Mouse (Mus musculus): Measurements from ENCODE around the gene Ugt1a2. TPM values are rescaled to one million over a fixed set of nuclear protein-coding genes. Genes with fewer than 3 reads are reported as not detected.

Gene Ugt1a2
- polyA plus RNA-seq, 1 experiment from 2014 or later = not detected

- DNase-seq (ENCODE audit: low spot score) (no peak), ATAC-seq (replicated peaks; ENCODE audit: insufficient number of reproducible peaks, low FRiP score, low TSS enrichment, low read depth) (peak; percentile 12; the same call in 1 of the 2 replicates)
- WGBS = 79% methylated on average over 6 of the region's 6 CpGs
- Histone ChIP-seq H3K36me3 (replicated peaks; ENCODE audit: control insufficient read depth, insufficient read depth, low read depth, low read length) (no peaks in the 10 kb centered on the region), H3K9ac (replicated peaks; ENCODE audit: low read length) (no peak overlapping the region), H3K4me3 (ENCODE audit: low read depth, low read length) (no peak overlapping the region), H3K4me1 (ENCODE audit: control insufficient read depth, insufficient read depth, low read length) (no peaks in the 10 kb centered on the region), H3K9me3 (replicated peaks; ENCODE audit: control insufficient read depth, low read length) (peaks cover 88% of the 10 kb centered on the region), H3K4me2 (ENCODE audit: low read depth, low read length) (no peak overlapping the region), H3K27ac (replicated peaks; ENCODE audit: low read depth, low read length) (no peak overlapping the region), H3K27me3 (ENCODE audit: control insufficient read depth, insufficient read depth, low read length) (no peaks in the 10 kb centered on the region)
These were observed 38.4 kb downstream of the Ugt1a2 start for GRCm38 (mm10) chr1:88238771-88239170.

DNA sequence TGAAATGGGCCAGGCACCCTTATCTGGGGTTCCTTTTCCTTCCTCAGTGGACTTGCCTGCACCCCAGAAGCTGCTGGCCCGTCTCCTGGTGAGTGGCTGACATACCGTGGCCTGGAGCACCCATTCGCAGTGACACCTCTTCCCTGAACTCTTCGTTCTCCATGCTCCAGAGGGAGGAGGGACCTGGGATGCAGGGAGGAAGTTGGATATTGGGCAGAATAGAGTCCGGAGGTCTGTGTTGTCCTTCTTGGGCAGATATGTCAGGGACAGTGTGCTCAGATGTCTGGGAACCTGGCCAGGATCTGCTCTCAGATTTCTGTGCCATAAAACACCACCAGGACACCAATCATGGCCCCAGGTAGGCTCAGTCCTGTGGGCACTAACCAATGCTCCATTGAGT, 39.7 kb downstream of the Ugt1a2 start:
- no peak overlapping the region for H3K4me3 ChIP-seq (ENCODE audit: low read depth, low read length)
- ATAC-seq (replicated peaks; ENCODE audit: insufficient number of reproducible peaks, low FRiP score, low TSS enrichment, low read depth) = no peak
- 77% methylated on average over 5 of the region's 5 CpGs for whole genome bisulfite sequencing
- DNase-seq (ENCODE audit: low spot score) = no peak
- H3K4me2 ChIP-seq (ENCODE audit: low read depth, low read length) = no peak overlapping the region
- H3K36me3 ChIP-seq (replicated peaks; ENCODE audit: control insufficient read depth, insufficient read depth, low read depth, low read length) = no peaks in the 10 kb centered on the region
- no peak overlapping the region for H3K27ac ChIP-seq (replicated peaks; ENCODE audit: low read depth, low read length)
- no peaks in the 10 kb centered on the region for H3K4me1 ChIP-seq (ENCODE audit: control insufficient read depth, insufficient read depth, low read length)
- H3K9ac ChIP-seq (replicated peaks; ENCODE audit: low read length) = no peak overlapping the region
- no peaks in the 10 kb centered on the region for H3K27me3 ChIP-seq (ENCODE audit: control insufficient read depth, insufficient read depth, low read length)
- H3K9me3 ChIP-seq (replicated peaks; ENCODE audit: control insufficient read depth, low read length) = peaks cover 88% of the 10 kb centered on the region

DNA sequence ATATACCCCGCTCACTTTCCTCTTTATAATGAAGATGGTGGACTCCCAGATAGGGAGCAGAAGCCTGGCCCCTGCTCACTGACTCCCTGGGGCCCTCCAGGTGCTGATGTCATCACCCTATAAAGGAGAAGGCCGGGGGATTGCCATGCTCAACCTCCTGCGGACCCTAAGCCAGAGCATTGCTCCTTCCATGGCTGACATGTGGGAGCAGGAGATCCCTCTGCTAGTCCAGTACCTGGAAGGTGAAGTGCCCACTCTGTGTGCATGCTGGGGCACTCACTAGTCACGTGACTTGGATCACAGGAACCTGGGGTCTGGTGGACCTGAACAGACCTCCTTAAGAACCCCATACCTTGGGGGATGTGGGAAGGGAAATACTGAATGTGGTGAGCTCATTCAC, 40.2 kb downstream of the Ugt1a2 start:
- Histone ChIP-seq H3K36me3 (replicated peaks; ENCODE audit: control insufficient read depth, insufficient read depth, low read depth, low read length) (no peaks in the 10 kb centered on the region), H3K27ac (replicated peaks; ENCODE audit: low read depth, low read length) (no peak overlapping the region), H3K4me2 (ENCODE audit: low read depth, low read length) (no peak overlapping the region), H3K9ac (replicated peaks; ENCODE audit: low read length) (no peak overlapping the region), H3K4me1 (ENCODE audit: control insufficient read depth, insufficient read depth, low read length) (no peaks in the 10 kb centered on the region), H3K4me3 (ENCODE audit: low read depth, low read length) (no peak overlapping the region), H3K27me3 (ENCODE audit: control insufficient read depth, insufficient read depth, low read length) (no peaks in the 10 kb centered on the region), H3K9me3 (replicated peaks; ENCODE audit: control insufficient read depth, low read length) (peaks cover 88% of the 10 kb centered on the region)
- DNase-seq (ENCODE audit: low spot score) (no peak), ATAC-seq (replicated peaks; ENCODE audit: insufficient number of reproducible peaks, low FRiP score, low TSS enrichment, low read depth) (0 out of 2 replicates have a peak, but pooled peaks have one; percentile 3)
- 71% methylated on average over 4 of the region's 4 CpGs for WGBS

DNA sequence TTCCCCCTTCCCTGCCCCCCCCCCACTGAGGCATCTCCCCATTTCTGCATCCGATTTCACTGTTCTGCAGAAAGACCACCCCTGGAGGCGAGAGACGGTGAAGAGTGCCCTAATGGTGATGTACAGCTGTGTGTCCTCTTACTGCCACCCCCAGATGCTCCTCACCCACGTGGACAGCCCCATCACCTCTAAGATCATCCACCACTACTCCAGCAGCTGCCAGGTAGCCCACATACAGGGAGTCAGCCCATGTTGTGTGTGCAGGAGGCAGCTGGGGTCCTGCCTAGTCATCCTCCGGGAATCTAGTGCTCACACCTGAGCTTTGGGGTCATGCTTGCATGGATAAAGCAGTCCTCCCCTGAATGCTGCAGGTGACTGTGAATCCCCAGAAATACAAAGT, 43.5 kb downstream of the Ugt1a2 start:
- Histone ChIP-seq H3K36me3 (replicated peaks; ENCODE audit: control insufficient read depth, insufficient read depth, low read depth, low read length) (no peaks in the 10 kb centered on the region), H3K4me2 (ENCODE audit: low read depth, low read length) (no peak overlapping the region), H3K9me3 (replicated peaks; ENCODE audit: control insufficient read depth, low read length) (peaks cover 92% of the 10 kb centered on the region), H3K9ac (replicated peaks; ENCODE audit: low read length) (no peak overlapping the region), H3K27ac (replicated peaks; ENCODE audit: low read depth, low read length) (no peak overlapping the region), H3K4me3 (ENCODE audit: low read depth, low read length) (no peak overlapping the region), H3K27me3 (ENCODE audit: control insufficient read depth, insufficient read depth, low read length) (no peaks in the 10 kb centered on the region), H3K4me1 (ENCODE audit: control insufficient read depth, insufficient read depth, low read length) (no peaks in the 10 kb centered on the region)
- WGBS = 68% methylated on average over 5 of the region's 5 CpGs
- ATAC-seq (replicated peaks; ENCODE audit: insufficient number of reproducible peaks, low FRiP score, low TSS enrichment, low read depth) (no peak), DNase-seq (ENCODE audit: low spot score) (no peak)

GRCm38 (mm10) chr1:88245881-88246280, 45.5 kb downstream of the Ugt1a2 start:
- no peaks in the 10 kb centered on the region for H3K27me3 ChIP-seq (ENCODE audit: control insufficient read depth, insufficient read depth, low read length)
- H3K27ac ChIP-seq (replicated peaks; ENCODE audit: low read depth, low read length) = no peak overlapping the region
- no peaks in the 10 kb centered on the region for H3K36me3 ChIP-seq (replicated peaks; ENCODE audit: control insufficient read depth, insufficient read depth, low read depth, low read length)
- H3K4me1 ChIP-seq (ENCODE audit: control insufficient read depth, insufficient read depth, low read length) = no peaks in the 10 kb centered on the region
- no peak overlapping the region for H3K4me3 ChIP-seq (ENCODE audit: low read depth, low read length)
- H3K9ac ChIP-seq (replicated peaks; ENCODE audit: low read length) = no peak overlapping the region
- 76% methylated on average over 6 of the region's 6 CpGs for WGBS
- peaks cover 92% of the 10 kb centered on the region for H3K9me3 ChIP-seq (replicated peaks; ENCODE audit: control insufficient read depth, low read length)
- no peak overlapping the region for H3K4me2 ChIP-seq (ENCODE audit: low read depth, low read length)
- DNase-seq (ENCODE audit: low spot score) (no peak), ATAC-seq (replicated peaks; ENCODE audit: insufficient number of reproducible peaks, low FRiP score, low TSS enrichment, low read depth) (no peak)

DNA sequence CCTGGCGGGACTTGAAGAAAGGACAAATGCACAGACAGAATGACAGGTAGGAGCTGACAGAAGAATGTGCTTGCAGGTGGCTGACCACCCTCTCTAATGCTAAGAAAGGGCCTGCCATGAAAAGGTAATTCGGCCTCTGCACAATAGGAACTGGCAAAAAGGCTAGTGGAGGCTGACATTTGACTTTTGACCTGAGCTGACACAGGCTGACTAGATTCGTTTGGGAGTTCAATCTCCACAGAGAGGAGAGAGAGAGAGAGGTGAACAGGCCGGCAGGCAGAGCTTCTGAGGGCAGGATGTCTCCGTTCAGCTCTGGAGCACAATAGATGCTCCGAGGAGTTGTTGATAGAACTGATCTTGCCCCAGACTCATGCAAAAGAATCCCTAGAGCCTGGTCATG, 46.0 kb downstream of the Ugt1a2 start:
- no peaks in the 10 kb centered on the region for H3K36me3 ChIP-seq (replicated peaks; ENCODE audit: control insufficient read depth, insufficient read depth, low read depth, low read length)
- DNase-seq (ENCODE audit: low spot score) (no peak), ATAC-seq (replicated peaks; ENCODE audit: insufficient number of reproducible peaks, low FRiP score, low TSS enrichment, low read depth) (no peak)
- peaks cover 92% of the 10 kb centered on the region for H3K9me3 ChIP-seq (replicated peaks; ENCODE audit: control insufficient read depth, low read length)
- H3K9ac ChIP-seq (replicated peaks; ENCODE audit: low read length) = no peak overlapping the region
- H3K27ac ChIP-seq (replicated peaks; ENCODE audit: low read depth, low read length) = no peak overlapping the region
- H3K4me1 ChIP-seq (ENCODE audit: control insufficient read depth, insufficient read depth, low read length) = no peaks in the 10 kb centered on the region
- H3K27me3 ChIP-seq (ENCODE audit: control insufficient read depth, insufficient read depth, low read length) = no peaks in the 10 kb centered on the region
- H3K4me2 ChIP-seq (ENCODE audit: low read depth, low read length) = no peak overlapping the region
- 47% methylated on average over 6 of the region's 6 CpGs for WGBS
- H3K4me3 ChIP-seq (ENCODE audit: low read depth, low read length) = no peak overlapping the region

DNA sequence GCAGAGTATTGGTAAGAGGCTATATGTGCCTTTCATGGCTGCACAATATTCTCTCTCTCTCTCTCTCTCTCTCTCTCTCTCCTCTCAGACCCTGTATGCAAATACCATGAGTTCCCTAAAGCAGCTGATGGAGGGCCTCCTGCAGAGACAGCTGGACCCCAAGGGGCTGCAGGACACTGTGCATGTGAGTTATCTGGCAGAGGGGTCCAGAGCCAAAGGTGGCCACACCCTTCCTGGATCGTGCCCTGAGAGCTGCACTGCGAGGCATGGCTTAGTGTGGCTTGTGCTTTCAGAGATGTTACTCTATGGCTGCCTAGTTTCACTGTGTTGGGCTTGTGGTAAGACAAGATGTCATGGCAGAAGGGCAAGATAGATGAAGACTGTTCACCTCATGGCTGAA, 47.3 kb downstream of the Ugt1a2 start:
- 56% methylated on average over 2 of the region's 2 CpGs for WGBS
- no peak overlapping the region for H3K4me3 ChIP-seq (ENCODE audit: low read depth, low read length)
- no peak overlapping the region for H3K9ac ChIP-seq (replicated peaks; ENCODE audit: low read length)

DNA sequence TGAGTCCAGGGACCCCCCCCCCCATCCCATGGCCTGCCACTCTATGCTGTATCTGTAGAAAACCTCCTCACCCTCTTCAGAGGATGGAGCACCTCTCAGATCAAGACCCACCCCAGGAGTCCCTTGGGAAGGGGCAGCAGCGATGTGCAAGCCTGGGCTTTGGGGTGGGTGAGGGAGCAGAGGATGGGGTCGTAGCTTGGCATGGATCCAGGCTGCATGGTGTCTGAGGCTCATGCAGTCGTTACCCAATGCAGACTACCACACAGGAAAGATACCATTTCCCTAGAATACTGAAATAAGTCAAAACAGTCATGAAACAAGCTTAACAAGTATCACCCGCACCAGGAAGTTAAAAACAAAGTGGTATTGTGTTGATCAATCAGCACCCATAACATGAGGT, 48.3 kb downstream of the Ugt1a2 start:
- H3K4me2 ChIP-seq (ENCODE audit: low read depth, low read length) = no peak overlapping the region
- H3K9me3 ChIP-seq (replicated peaks; ENCODE audit: control insufficient read depth, low read length) = peaks cover 92% of the 10 kb centered on the region
- no peak for DNase-seq (ENCODE audit: low spot score)
- no peak overlapping the region for H3K4me3 ChIP-seq (ENCODE audit: low read depth, low read length)
- H3K4me1 ChIP-seq (ENCODE audit: control insufficient read depth, insufficient read depth, low read length) = no peaks in the 10 kb centered on the region
- ATAC-seq (replicated peaks; ENCODE audit: insufficient number of reproducible peaks, low FRiP score, low TSS enrichment, low read depth) = no peak
- no peak overlapping the region for H3K9ac ChIP-seq (replicated peaks; ENCODE audit: low read length)
- H3K27ac ChIP-seq (replicated peaks; ENCODE audit: low read depth, low read length) = no peak overlapping the region
- no peaks in the 10 kb centered on the region for H3K36me3 ChIP-seq (replicated peaks; ENCODE audit: control insufficient read depth, insufficient read depth, low read depth, low read length)
- 69% methylated on average over 4 of the region's 4 CpGs for WGBS
- H3K27me3 ChIP-seq (ENCODE audit: control insufficient read depth, insufficient read depth, low read length) = no peaks in the 10 kb centered on the region

More for the DNA sequence above, 47.3 kb downstream of the Ugt1a2 start:
- no peak overlapping the region for H3K4me2 ChIP-seq (ENCODE audit: low read depth, low read length)
- DNase-seq (ENCODE audit: low spot score) = no peak
- no peaks in the 10 kb centered on the region for H3K36me3 ChIP-seq (replicated peaks; ENCODE audit: control insufficient read depth, insufficient read depth, low read depth, low read length)
- H3K4me1 ChIP-seq (ENCODE audit: control insufficient read depth, insufficient read depth, low read length) = no peaks in the 10 kb centered on the region
- ATAC-seq (replicated peaks; ENCODE audit: insufficient number of reproducible peaks, low FRiP score, low TSS enrichment, low read depth) = no peak
- no peak overlapping the region for H3K27ac ChIP-seq (replicated peaks; ENCODE audit: low read depth, low read length)
- peaks cover 94% of the 10 kb centered on the region for H3K9me3 ChIP-seq (replicated peaks; ENCODE audit: control insufficient read depth, low read length)
- no peaks in the 10 kb centered on the region for H3K27me3 ChIP-seq (ENCODE audit: control insufficient read depth, insufficient read depth, low read length)
